Mouse (Mus musculus): Measurements from ENCODE around the gene Gcgr. TPM values are rescaled to one million over a fixed set of nuclear protein-coding genes. Genes with fewer than 3 reads are reported as not detected.
A peak's percentile ranks its signal among the peaks of the same experiment; 100 is the strongest.

Gcgr gene
- polyA plus RNA-seq, 1 experiment from 2014 or later: 1.0 TPM

DNA sequence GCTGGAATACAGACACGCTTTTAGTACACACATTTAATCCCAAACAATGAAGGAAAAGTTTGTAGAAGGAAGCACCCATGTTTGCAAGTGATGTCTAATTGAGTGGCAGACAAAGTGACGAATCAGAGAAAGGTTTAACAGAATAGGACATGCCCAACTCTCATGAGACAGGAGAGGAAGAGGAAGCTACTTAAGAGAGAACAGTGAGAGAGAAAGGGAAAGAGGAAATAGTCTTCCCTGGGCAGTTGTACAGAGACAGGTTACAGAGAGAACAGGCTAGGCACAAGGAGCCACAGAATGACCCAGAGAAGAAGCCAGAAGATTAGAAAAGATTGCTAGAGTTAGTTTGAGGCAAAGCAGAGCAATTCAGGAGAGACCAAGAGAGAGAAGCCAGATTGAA lies 4.5 kb upstream of the Gcgr start:
- no peak for ATAC-seq
- WGBS: 76% methylated on average over 2 of the region's 2 CpGs
- Histone ChIP-seq H3K4me2 (ENCODE audit: low read length) (no peak overlapping the region), H3K27ac (ENCODE audit: low read depth, low read length) (no peak overlapping the region), H3K4me1 (ENCODE audit: control insufficient read depth, insufficient read depth, low read depth, low read length) (peaks cover 7% of the 10 kb centered on the region), H3K9ac (ENCODE audit: low read depth, low read length) (no peak overlapping the region), H3K9me3 (ENCODE audit: control insufficient read depth, low read length) (no peaks in the 10 kb centered on the region), H3K27me3 (replicated peaks; ENCODE audit: control insufficient read depth, insufficient read depth, low read length) (peaks cover 23% of the 10 kb centered on the region), H3K36me3 (ENCODE audit: control insufficient read depth, insufficient read depth, low read length) (no peaks in the 10 kb centered on the region), H3K4me3 (ENCODE audit: low read length) (no peak overlapping the region)

GRCm38 (mm10) chr11:120527690-120528354 lies 2.7 kb upstream of the Gcgr start:
- Histone ChIP-seq H3K27me3 (replicated peaks; ENCODE audit: control insufficient read depth, insufficient read depth, low read length) (peaks cover 38% of the 10 kb centered on the region), H3K4me2 (ENCODE audit: low read length) (no peak overlapping the region), H3K27ac (ENCODE audit: low read depth, low read length) (no peak overlapping the region), H3K36me3 (ENCODE audit: control insufficient read depth, insufficient read depth, low read length) (no peaks in the 10 kb centered on the region), H3K9ac (ENCODE audit: low read depth, low read length) (no peak overlapping the region), H3K9me3 (ENCODE audit: control insufficient read depth, low read length) (no peaks in the 10 kb centered on the region), H3K4me1 (ENCODE audit: control insufficient read depth, insufficient read depth, low read depth, low read length) (peaks cover 8% of the 10 kb centered on the region), H3K4me3 (ENCODE audit: low read length) (no peak overlapping the region)
- 84% methylated on average over 9 of the region's 9 CpGs for WGBS
- ATAC-seq: no peak

- H3K4me3 ChIP-seq (ENCODE audit: low read length): no peak overlapping the region
- WGBS: 46% methylated on average over 4 of the region's 4 CpGs
- no peak overlapping the region for H3K9ac ChIP-seq (ENCODE audit: low read depth, low read length)
- ATAC-seq: no peak
- peaks cover 8% of the 10 kb centered on the region for H3K4me1 ChIP-seq (ENCODE audit: control insufficient read depth, insufficient read depth, low read depth, low read length)
- H3K9me3 ChIP-seq (ENCODE audit: control insufficient read depth, low read length): no peaks in the 10 kb centered on the region
- H3K27ac ChIP-seq (ENCODE audit: low read depth, low read length): no peak overlapping the region
- H3K4me2 ChIP-seq (ENCODE audit: low read length): no peak overlapping the region
- no peaks in the 10 kb centered on the region for H3K36me3 ChIP-seq (ENCODE audit: control insufficient read depth, insufficient read depth, low read length)
- H3K27me3 ChIP-seq (replicated peaks; ENCODE audit: control insufficient read depth, insufficient read depth, low read length): peaks cover 40% of the 10 kb centered on the region
Measured at GRCm38 (mm10) chr11:120528903-120529302, 1.6 kb upstream of the Gcgr start.

GRCm38 (mm10) chr11:120531646-120532045 lies 1.1 kb downstream of the Gcgr start:
- H3K27me3 ChIP-seq (replicated peaks; ENCODE audit: control insufficient read depth, insufficient read depth, low read length): peaks cover 40% of the 10 kb centered on the region
- H3K27ac ChIP-seq (ENCODE audit: low read depth, low read length): no peak overlapping the region
- no peak overlapping the region for H3K4me2 ChIP-seq (ENCODE audit: low read length)
- H3K4me1 ChIP-seq (ENCODE audit: control insufficient read depth, insufficient read depth, low read depth, low read length): peaks cover 8% of the 10 kb centered on the region
- H3K9me3 ChIP-seq (ENCODE audit: control insufficient read depth, low read length): no peaks in the 10 kb centered on the region
- no peak overlapping the region for H3K4me3 ChIP-seq (ENCODE audit: low read length)
- no peak overlapping the region for H3K9ac ChIP-seq (ENCODE audit: low read depth, low read length)
- ATAC-seq: no peak
- WGBS: 27% methylated on average over 9 of the region's 9 CpGs
- no peaks in the 10 kb centered on the region for H3K36me3 ChIP-seq (ENCODE audit: control insufficient read depth, insufficient read depth, low read length)

- peaks cover 29% of the 10 kb centered on the region for H3K27me3 ChIP-seq (replicated peaks; ENCODE audit: control insufficient read depth, insufficient read depth, low read length)
- peaks cover 19% of the 10 kb centered on the region for H3K4me1 ChIP-seq (ENCODE audit: control insufficient read depth, insufficient read depth, low read depth, low read length)
- H3K9ac ChIP-seq (ENCODE audit: low read depth, low read length): no peak overlapping the region
- H3K36me3 ChIP-seq (ENCODE audit: control insufficient read depth, insufficient read depth, low read length): no peaks in the 10 kb centered on the region
- WGBS: 83% methylated on average over 8 of the region's 8 CpGs
- no peak for ATAC-seq
- H3K9me3 ChIP-seq (ENCODE audit: control insufficient read depth, low read length): no peaks in the 10 kb centered on the region
- H3K4me2 ChIP-seq (ENCODE audit: low read length): no peak overlapping the region
- no peak overlapping the region for H3K4me3 ChIP-seq (ENCODE audit: low read length)
- H3K27ac ChIP-seq (ENCODE audit: low read depth, low read length): no peak overlapping the region
Measured at GRCm38 (mm10) chr11:120534093-120534492, 3.6 kb downstream of the Gcgr start.

- no peaks in the 10 kb centered on the region for H3K9me3 ChIP-seq (ENCODE audit: control insufficient read depth, low read length)
- WGBS: 70% methylated on average over 3 of the region's 3 CpGs
Measured at GRCm38 (mm10) chr11:120535145-120535544, 4.6 kb downstream of the Gcgr start.

DNA sequence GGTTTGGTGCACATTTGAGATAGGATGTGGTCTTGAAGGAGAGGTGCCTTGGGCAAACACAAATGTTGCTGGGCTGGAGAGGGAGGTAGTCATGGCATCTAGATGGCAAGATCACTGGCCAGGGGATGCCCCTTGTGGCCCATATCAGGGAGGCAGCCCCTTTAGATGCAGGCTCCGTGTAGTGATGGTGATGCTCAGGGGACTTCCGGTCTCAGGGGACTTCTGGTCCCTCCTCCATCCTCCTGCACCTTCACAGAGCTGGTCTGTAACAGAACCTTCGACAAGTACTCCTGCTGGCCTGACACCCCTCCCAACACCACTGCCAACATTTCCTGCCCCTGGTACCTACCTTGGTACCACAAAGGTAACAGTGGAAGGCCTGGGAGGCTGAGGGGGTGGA lies 5.3 kb downstream of the Gcgr start:
- H3K27me3 ChIP-seq (replicated peaks; ENCODE audit: control insufficient read depth, insufficient read depth, low read length): peaks cover 17% of the 10 kb centered on the region
- no peak overlapping the region for H3K4me3 ChIP-seq (ENCODE audit: low read length)
- no peak overlapping the region for H3K4me2 ChIP-seq (ENCODE audit: low read length)
- ATAC-seq: no peak
- H3K4me1 ChIP-seq (ENCODE audit: control insufficient read depth, insufficient read depth, low read depth, low read length): peaks cover 24% of the 10 kb centered on the region
- 81% methylated on average over 3 of the region's 3 CpGs for WGBS
- no peak overlapping the region for H3K27ac ChIP-seq (ENCODE audit: low read depth, low read length)
- H3K9ac ChIP-seq (ENCODE audit: low read depth, low read length): no peak overlapping the region
- no peaks in the 10 kb centered on the region for H3K36me3 ChIP-seq (ENCODE audit: control insufficient read depth, insufficient read depth, low read length)
- no peaks in the 10 kb centered on the region for H3K9me3 ChIP-seq (ENCODE audit: control insufficient read depth, low read length)

More at GRCm38 (mm10) chr11:120535145-120535544, 4.6 kb downstream of the Gcgr start:
- no peak overlapping the region for H3K4me2 ChIP-seq (ENCODE audit: low read length)
- no peak overlapping the region for H3K9ac ChIP-seq (ENCODE audit: low read depth, low read length)
- no peak for ATAC-seq
- H3K36me3 ChIP-seq (ENCODE audit: control insufficient read depth, insufficient read depth, low read length): no peaks in the 10 kb centered on the region
- H3K27ac ChIP-seq (ENCODE audit: low read depth, low read length): no peak overlapping the region
- H3K4me1 ChIP-seq (ENCODE audit: control insufficient read depth, insufficient read depth, low read depth, low read length): peaks cover 29% of the 10 kb centered on the region
- H3K27me3 ChIP-seq (replicated peaks; ENCODE audit: control insufficient read depth, insufficient read depth, low read length): peaks cover 18% of the 10 kb centered on the region
- H3K4me3 ChIP-seq (ENCODE audit: low read length): no peak overlapping the region

DNA sequence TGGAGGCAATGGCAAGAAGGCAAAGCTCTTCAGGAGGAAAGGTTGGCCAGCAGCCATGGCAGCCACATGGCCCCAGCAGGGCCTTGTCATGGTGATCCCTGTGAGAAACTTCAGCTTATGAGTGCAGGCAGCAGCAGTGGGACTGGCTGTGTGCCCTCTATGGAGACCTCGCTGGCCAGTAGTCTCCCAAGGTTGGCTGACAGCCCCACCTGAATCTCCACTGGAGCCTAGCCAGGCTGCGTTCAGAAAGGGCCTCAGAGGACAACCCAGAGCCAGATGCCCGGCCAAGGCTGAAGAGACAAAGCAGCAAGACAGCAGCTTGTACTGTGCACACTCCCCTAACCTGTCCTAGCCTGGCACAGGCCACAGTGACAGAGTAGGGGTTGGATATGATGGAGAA lies 8.0 kb downstream of the Gcgr start:
- H3K27ac ChIP-seq (ENCODE audit: low read depth, low read length): peak overlapping the region; percentile 72
- H3K9ac ChIP-seq (ENCODE audit: low read depth, low read length): no peak overlapping the region
- peak; percentile 77 for ATAC-seq
- no peak overlapping the region for H3K4me2 ChIP-seq (ENCODE audit: low read length)
- H3K36me3 ChIP-seq (ENCODE audit: control insufficient read depth, insufficient read depth, low read length): peaks cover 2% of the 10 kb centered on the region; the same call in 1 of the 2 replicates
- H3K27me3 ChIP-seq (replicated peaks; ENCODE audit: control insufficient read depth, insufficient read depth, low read length): no peaks in the 10 kb centered on the region
- 43% methylated on average over 3 of the region's 3 CpGs for WGBS
- H3K4me1 ChIP-seq (ENCODE audit: control insufficient read depth, insufficient read depth, low read depth, low read length): peaks cover 21% of the 10 kb centered on the region
- no peak overlapping the region for H3K4me3 ChIP-seq (ENCODE audit: low read length)
- no peaks in the 10 kb centered on the region for H3K9me3 ChIP-seq (ENCODE audit: control insufficient read depth, low read length)

- Histone ChIP-seq H3K27me3 (replicated peaks; ENCODE audit: control insufficient read depth, insufficient read depth, low read length) (no peaks in the 10 kb centered on the region), H3K27ac (ENCODE audit: low read depth, low read length) (peak overlapping the region; percentile 72), H3K4me3 (ENCODE audit: low read length) (no peak overlapping the region), H3K9me3 (ENCODE audit: control insufficient read depth, low read length) (no peaks in the 10 kb centered on the region), H3K36me3 (ENCODE audit: control insufficient read depth, insufficient read depth, low read length) (peaks cover 6% of the 10 kb centered on the region), H3K4me1 (ENCODE audit: control insufficient read depth, insufficient read depth, low read depth, low read length) (peaks cover 21% of the 10 kb centered on the region), H3K4me2 (ENCODE audit: low read length) (no peak overlapping the region), H3K9ac (ENCODE audit: low read depth, low read length) (0 out of 2 replicates have a peak overlapping the region, but pooled peaks have one; percentile 50)
- ATAC-seq: no peak; the same call in 1 of the 2 replicates
- 49% methylated on average over 8 of the region's 8 CpGs for WGBS
Measured at GRCm38 (mm10) chr11:120538955-120539284, 8.4 kb downstream of the Gcgr start.

Data from hindbrain, embryonic 16.5 days (tissue).